Mouse (Mus musculus): ENCODE results near the gene Tbx10.

- no peak for TF ChIP-seq CTCF (IDR thresholded peaks at IDR 0.05; ENCODE audit: borderline replicate concordance, extremely low read depth, insufficient read depth, insufficient read length)
- no peak for TF ChIP-seq POLR2A (IDR thresholded peaks at IDR 0.05; ENCODE audit: borderline replicate concordance, extremely low read depth, insufficient read depth, insufficient read length, poor library complexity, severe bottlenecking)
These were observed 3.6 kb downstream of the Tbx10 start for GRCm38 (mm10) chr19:3996106-3996505.
